15 mouse cellular contexts compared by ENCODE assay signal in the genomic region with DNA sequence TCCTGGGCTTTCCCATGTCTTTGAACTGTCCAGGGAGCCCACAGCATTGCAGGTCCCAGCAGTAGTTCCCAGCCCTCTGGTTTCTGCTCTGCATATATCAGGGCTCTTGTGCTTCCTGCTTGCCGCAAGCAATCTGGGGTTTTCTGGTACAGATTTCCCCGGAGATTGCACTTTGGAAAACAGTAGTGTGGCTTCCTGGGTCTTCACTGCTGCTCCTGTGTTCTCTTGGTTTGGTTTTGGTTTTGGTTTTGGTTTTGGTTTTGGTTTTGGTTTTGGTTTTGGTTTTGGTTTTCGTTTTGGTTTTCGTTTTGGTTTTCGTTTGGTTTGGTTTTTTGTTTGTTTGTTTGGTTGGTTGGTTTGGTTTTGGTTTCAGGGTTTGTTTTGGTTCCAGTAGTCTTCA.
"Had no signal": no experiment of that assay in that cellular context is flagged by ENCODE, and none has a peak within 500 bp of the region (broad histone marks: within the 10 kb centered on the region; RNA-seq: fewer than 3 reads in every experiment).

No protein-coding gene starts in this region.

- H3K4me3 ChIP-seq: megakaryocyte, embryonic 14.5 days; neural tube, embryonic 12.5 days; stomach, embryonic 15.5 days had no signal

- H3K4me2 ChIP-seq: lung, embryonic 14.5 days; midbrain, embryonic 11.5 days; neural tube, embryonic 12.5 days; stomach, embryonic 15.5 days had no signal

- ATAC-seq: midbrain, embryonic 16.5 days had no signal

- H3K36me3 ChIP-seq: neural tube, embryonic 12.5 days; stomach, embryonic 15.5 days had no signal

- H3K9me3 ChIP-seq: neural tube, embryonic 12.5 days; stomach, embryonic 15.5 days had no signal

- DNase-seq: lung, adult 18-20 months; lung, embryonic 14.5 days; lung, postnatal 10 days; lung, postnatal 4 days; midbrain, embryonic 14.5 days; right cerebral cortex, postnatal 14 days; thymus, adult 18-20 months; thymus, postnatal 14 days; thymus, postnatal 36 days had no signal

- H3K9ac ChIP-seq: liver, embryonic 14.5 days; lung, embryonic 14.5 days; neural tube, embryonic 12.5 days; stomach, embryonic 15.5 days had no signal

- H3K27me3 ChIP-seq: megakaryocyte, embryonic 14.5 days; neural tube, embryonic 12.5 days; stomach, embryonic 15.5 days had no signal

- H3K27ac ChIP-seq: liver, embryonic 14.5 days; neural tube, embryonic 12.5 days; stomach, embryonic 15.5 days had no signal

- H3K4me1 ChIP-seq: megakaryocyte, embryonic 14.5 days; neural tube, embryonic 12.5 days; stomach, embryonic 15.5 days had no signal
